Mouse (Mus musculus): Measurements from ENCODE around the gene Ugt1a2. TPM values are rescaled to one million over a fixed set of nuclear protein-coding genes. Genes with fewer than 3 reads are reported as not detected.

Ugt1a2 gene
- polyA plus RNA-seq, 1 experiment, result 0.32 TPM

DNA sequence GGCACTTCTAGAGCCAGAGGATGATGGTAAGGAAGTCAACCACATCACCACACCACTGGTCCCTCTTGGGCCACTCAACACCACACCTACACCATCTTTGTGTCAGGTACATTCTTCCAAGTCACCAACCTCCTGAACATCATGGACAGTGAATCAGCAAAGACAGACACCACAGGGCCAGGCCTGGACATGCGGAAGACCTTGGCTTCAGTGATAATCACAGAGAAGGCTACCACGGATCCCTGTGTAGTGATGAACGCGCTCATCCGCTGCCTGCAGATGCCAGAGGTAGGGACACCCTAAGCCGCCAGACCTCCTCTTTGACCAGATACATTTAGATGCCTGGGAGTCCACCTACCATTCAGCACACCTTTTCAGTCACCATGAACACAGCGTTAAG, 27.7 kb downstream of the Ugt1a2 start:
- 74% methylated on average over 7 of the region's 7 CpGs for WGBS
- Histone ChIP-seq H3K4me3 (ENCODE audit: control insufficient read depth, insufficient read depth, low read length) (no peak overlapping the region), H3K36me3 (ENCODE audit: control insufficient read depth, insufficient read depth, low read length) (no peaks in the 10 kb centered on the region), H3K27me3 (ENCODE audit: control insufficient read depth, insufficient read depth, low read length) (no peaks in the 10 kb centered on the region), H3K27ac (ENCODE audit: control insufficient read depth, insufficient read depth, low read length) (no peak overlapping the region), H3K4me1 (replicated peaks; ENCODE audit: control insufficient read depth, insufficient read depth, low read length) (no peaks in the 10 kb centered on the region)
- DNase-seq, result no peak
- no peak for TF ChIP-seq POLR2A (IDR thresholded peaks at IDR 0.05; ENCODE audit: control insufficient read depth, extremely low read depth, insufficient read depth, low read length, poor library complexity)
- no peak for TF ChIP-seq CTCF (IDR thresholded peaks at IDR 0.05; ENCODE audit: borderline replicate concordance, control insufficient read depth, extremely low read depth, insufficient read depth, low read length, poor library complexity)

GRCm38 (mm10) chr1:88229566-88229965, 29.2 kb downstream of the Ugt1a2 start:
- WGBS, result 87% methylated on average over 3 of the region's 3 CpGs

GRCm38 (mm10) chr1:88229986-88230385, 29.6 kb downstream of the Ugt1a2 start:
- Histone ChIP-seq H3K4me3 (ENCODE audit: control insufficient read depth, insufficient read depth, low read length) (no peak overlapping the region), H3K36me3 (ENCODE audit: control insufficient read depth, insufficient read depth, low read length) (no peaks in the 10 kb centered on the region), H3K27me3 (ENCODE audit: control insufficient read depth, insufficient read depth, low read length) (no peaks in the 10 kb centered on the region), H3K27ac (ENCODE audit: control insufficient read depth, insufficient read depth, low read length) (no peak overlapping the region), H3K4me1 (replicated peaks; ENCODE audit: control insufficient read depth, insufficient read depth, low read length) (no peaks in the 10 kb centered on the region)
- 90% methylated on average over 5 of the region's 5 CpGs for WGBS
- no peak for TF ChIP-seq CTCF (IDR thresholded peaks at IDR 0.05; ENCODE audit: borderline replicate concordance, control insufficient read depth, extremely low read depth, insufficient read depth, low read length, poor library complexity)
- no peak for TF ChIP-seq POLR2A (IDR thresholded peaks at IDR 0.05; ENCODE audit: control insufficient read depth, extremely low read depth, insufficient read depth, low read length, poor library complexity)
- no peak for DNase-seq

More at GRCm38 (mm10) chr1:88229566-88229965, 29.2 kb downstream of the Ugt1a2 start:
- H3K27ac ChIP-seq (ENCODE audit: control insufficient read depth, insufficient read depth, low read length), result no peak overlapping the region
- no peaks in the 10 kb centered on the region for H3K4me1 ChIP-seq (replicated peaks; ENCODE audit: control insufficient read depth, insufficient read depth, low read length)
- no peaks in the 10 kb centered on the region for H3K36me3 ChIP-seq (ENCODE audit: control insufficient read depth, insufficient read depth, low read length)
- TF ChIP-seq POLR2A (IDR thresholded peaks at IDR 0.05; ENCODE audit: control insufficient read depth, extremely low read depth, insufficient read depth, low read length, poor library complexity) (no peak), CTCF (IDR thresholded peaks at IDR 0.05; ENCODE audit: borderline replicate concordance, control insufficient read depth, extremely low read depth, insufficient read depth, low read length, poor library complexity) (no peak)
- DNase-seq, result no peak
- H3K4me3 ChIP-seq (ENCODE audit: control insufficient read depth, insufficient read depth, low read length), result no peak overlapping the region
- H3K27me3 ChIP-seq (ENCODE audit: control insufficient read depth, insufficient read depth, low read length), result no peaks in the 10 kb centered on the region

DNA sequence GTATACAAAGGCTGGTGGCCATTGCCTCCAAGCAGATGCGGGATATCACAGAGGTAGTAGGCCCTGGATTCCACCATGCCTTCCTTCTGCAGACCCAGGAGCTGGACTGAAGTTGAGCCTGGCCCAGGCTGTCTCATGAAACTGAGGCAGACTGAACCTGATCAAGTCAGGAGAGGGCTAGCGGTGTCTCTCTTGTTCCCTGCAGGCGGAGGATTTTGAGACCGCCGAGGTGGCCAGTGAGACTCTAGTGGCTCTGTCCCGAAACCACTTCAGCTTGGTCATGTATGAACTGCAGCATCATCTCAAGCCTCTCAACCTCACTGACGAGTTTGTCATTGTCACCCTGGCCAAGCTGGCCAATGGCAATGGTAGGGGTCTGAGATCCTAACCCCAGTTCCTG, 30.0 kb downstream of the Ugt1a2 start:
- Histone ChIP-seq H3K4me3 (ENCODE audit: control insufficient read depth, insufficient read depth, low read length) (no peak overlapping the region), H3K27me3 (ENCODE audit: control insufficient read depth, insufficient read depth, low read length) (no peaks in the 10 kb centered on the region), H3K4me1 (replicated peaks; ENCODE audit: control insufficient read depth, insufficient read depth, low read length) (no peaks in the 10 kb centered on the region), H3K27ac (ENCODE audit: control insufficient read depth, insufficient read depth, low read length) (no peak overlapping the region), H3K36me3 (ENCODE audit: control insufficient read depth, insufficient read depth, low read length) (no peaks in the 10 kb centered on the region)
- WGBS, result 74% methylated on average over 7 of the region's 7 CpGs
- no peak for DNase-seq
- TF ChIP-seq CTCF (IDR thresholded peaks at IDR 0.05; ENCODE audit: borderline replicate concordance, control insufficient read depth, extremely low read depth, insufficient read depth, low read length, poor library complexity), result no peak
- no peak for TF ChIP-seq POLR2A (IDR thresholded peaks at IDR 0.05; ENCODE audit: control insufficient read depth, extremely low read depth, insufficient read depth, low read length, poor library complexity)

- Histone ChIP-seq H3K27ac (ENCODE audit: control insufficient read depth, insufficient read depth, low read length) (no peak overlapping the region), H3K4me3 (ENCODE audit: control insufficient read depth, insufficient read depth, low read length) (no peak overlapping the region), H3K27me3 (ENCODE audit: control insufficient read depth, insufficient read depth, low read length) (no peaks in the 10 kb centered on the region), H3K36me3 (ENCODE audit: control insufficient read depth, insufficient read depth, low read length) (no peaks in the 10 kb centered on the region), H3K4me1 (replicated peaks; ENCODE audit: control insufficient read depth, insufficient read depth, low read length) (no peaks in the 10 kb centered on the region)
- 80% methylated on average over 6 of the region's 6 CpGs for WGBS
- TF ChIP-seq POLR2A (IDR thresholded peaks at IDR 0.05; ENCODE audit: control insufficient read depth, extremely low read depth, insufficient read depth, low read length, poor library complexity) (no peak), CTCF (IDR thresholded peaks at IDR 0.05; ENCODE audit: borderline replicate concordance, control insufficient read depth, extremely low read depth, insufficient read depth, low read length, poor library complexity) (no peak)
- DNase-seq, result no peak
Measured at GRCm38 (mm10) chr1:88230981-88231802, 30.8 kb downstream of the Ugt1a2 start.

- Histone ChIP-seq H3K27me3 (ENCODE audit: control insufficient read depth, insufficient read depth, low read length) (no peaks in the 10 kb centered on the region), H3K27ac (ENCODE audit: control insufficient read depth, insufficient read depth, low read length) (no peak overlapping the region), H3K36me3 (ENCODE audit: control insufficient read depth, insufficient read depth, low read length) (no peaks in the 10 kb centered on the region), H3K4me3 (ENCODE audit: control insufficient read depth, insufficient read depth, low read length) (no peak overlapping the region), H3K4me1 (replicated peaks; ENCODE audit: control insufficient read depth, insufficient read depth, low read length) (no peaks in the 10 kb centered on the region)
- DNase-seq, result no peak
- TF ChIP-seq CTCF (IDR thresholded peaks at IDR 0.05; ENCODE audit: borderline replicate concordance, control insufficient read depth, extremely low read depth, insufficient read depth, low read length, poor library complexity) (no peak), POLR2A (IDR thresholded peaks at IDR 0.05; ENCODE audit: control insufficient read depth, extremely low read depth, insufficient read depth, low read length, poor library complexity) (no peak)
- WGBS, result 73% methylated on average over 7 of the region's 7 CpGs
Measured at GRCm38 (mm10) chr1:88231803-88232499, 31.6 kb downstream of the Ugt1a2 start.

Measured in thymus, adult 2 months (tissue).